Mouse (Mus musculus) 3T3-L1 (cell line): ENCODE measurements around the gene Grin3b.

Experiments
- DNase-seq: peaks from one replicate; pipeline ENCODE4 v3.0.0-alpha.2; 2015; ENCODE audit warnings: low read depth, low spot score

Gene Grin3b

GRCm38 (mm10) chr10:79966886-79967400 is 3.6 kb upstream of the Grin3b start:
- no peak for DNase-seq

GRCm38 (mm10) chr10:79968181-79968580 is 2.3 kb upstream of the Grin3b start:
- no peak for DNase-seq

GRCm38 (mm10) chr10:79969124-79969568 is 1.4 kb upstream of the Grin3b start:
- peak; percentile 67 for DNase-seq

- no peak for DNase-seq
Measured at GRCm38 (mm10) chr10:79971183-79971497, 625 bp downstream of the Grin3b start.

GRCm38 (mm10) chr10:79972831-79973230 is 2.3 kb downstream of the Grin3b start:
- no peak for DNase-seq

- DNase-seq, result no peak
Measured at GRCm38 (mm10) chr10:79974087-79974486, 3.6 kb downstream of the Grin3b start.

- DNase-seq, result no peak
Measured at GRCm38 (mm10) chr10:79974668-79975067, 4.2 kb downstream of the Grin3b start.

GRCm38 (mm10) chr10:79976071-79976721 is 5.7 kb downstream of the Grin3b start:
- no peak for DNase-seq

- no peak for DNase-seq
Measured at GRCm38 (mm10) chr10:79976722-79977107, 6.2 kb downstream of the Grin3b start.

GRCm38 (mm10) chr10:79977324-79977723 is 6.8 kb downstream of the Grin3b start:
- DNase-seq, result no peak

- no peak for DNase-seq
Measured at GRCm38 (mm10) chr10:79978061-79978460, 7.5 kb downstream of the Grin3b start.

- DNase-seq, result no peak
Measured at GRCm38 (mm10) chr10:79979401-79980155, 9.1 kb downstream of the Grin3b start.

- DNase-seq, result peak; percentile 18
Measured at GRCm38 (mm10) chr10:79983205-79983604, 12.7 kb downstream of the Grin3b start.

- DNase-seq, result peak; percentile 47
Measured at GRCm38 (mm10) chr10:79983670-79984069, 13.2 kb downstream of the Grin3b start.

GRCm38 (mm10) chr10:79984195-79984816 is 13.8 kb downstream of the Grin3b start, which contains the start of gene Tmem259:
Tmem259 (minus strand) TSS chr10:79984330.
- DNase-seq, result peak; percentile 94

GRCm38 (mm10) chr10:79984871-79985270 is 14.4 kb downstream of the Grin3b start:
- peak; percentile 100 for DNase-seq

GRCm38 (mm10) chr10:79985334-79986231 is 15.1 kb downstream of the Grin3b start:
- peak; percentile 82 for DNase-seq

- DNase-seq, result peak; percentile 75
Measured at GRCm38 (mm10) chr10:79986232-79986878, 15.8 kb downstream of the Grin3b start.

- DNase-seq, result peak; percentile 88
Measured at GRCm38 (mm10) chr10:79986963-79987362, 16.4 kb downstream of the Grin3b start.

- peak; percentile 51 for DNase-seq
Measured at GRCm38 (mm10) chr10:79987771-79988505, 17.4 kb downstream of the Grin3b start.
